Mouse (Mus musculus) embryonic stem cell, embryonic (primary cell): Measurements from ENCODE around the gene Ndufb11.

Experiments used
- CTCF ChIA-PET, 4 experiments: fragments of 300-600 bp in 2 of 4; fragments of 350-600 bp in 2 of 4; sonication (Branson Sonifier 250); formaldehyde crosslinking; loops; one replicate each; lab custom pipeline; 2022; ENCODE audit warnings: inconsistent platforms in 2 of 4; lab: Charles Lee
- POLR2A ChIA-PET, 4 experiments: fragments of 300-600 bp in 2 of 4; fragments of 350-600 bp in 2 of 4; sonication (Branson Sonifier 250); formaldehyde crosslinking; loops; one replicate each; lab custom pipeline; 2022; ENCODE audit warnings: antibody characterized with exemption in 4 of 4, inconsistent platforms in 1 of 4; lab: Charles Lee

Ndufb11 gene

DNA sequence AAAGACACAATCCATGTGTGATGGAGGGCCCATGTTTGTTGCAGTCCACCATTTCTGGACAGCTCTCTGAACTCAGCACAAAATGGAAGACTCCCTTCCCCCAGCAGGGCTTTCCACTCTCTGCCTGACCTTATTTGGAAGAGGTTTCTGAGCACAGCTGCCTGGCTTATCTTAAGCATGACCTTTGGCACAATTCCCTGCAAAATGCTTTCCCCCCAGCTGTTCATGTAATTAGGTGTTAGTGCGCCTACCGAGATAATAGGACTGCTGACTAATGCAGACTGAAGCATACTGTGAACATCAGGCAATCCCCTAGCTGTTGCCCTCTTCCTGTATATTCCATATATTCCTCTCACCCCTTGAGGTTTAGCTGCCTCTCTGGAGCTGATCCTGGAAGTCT is 46.4 kb downstream of the Ndufb11 start:
- ChIA-PET CTCF (no interaction called here), POLR2A (no interaction called here)
